Mouse (Mus musculus) erythroblast, embryonic 14.5 days (primary cell): ENCODE measurements at regions not wholly inside any gene's neighbourhood (a gene's known extent, or its start where the extent isn't known, plus 50 kb on each side); places are given as distances from the start of the nearest gene placed in this dataset.

Experiments
- H3K27me3 ChIP-seq: 2 replicates; pipeline ENCODE4 v1.6.1; 2012; ENCODE audit warnings: inconsistent platforms; ENCODE audit not compliant: control insufficient read depth
- H3K36me3 ChIP-seq: 2 replicates; pipeline ENCODE4 v1.6.1; 2012; ENCODE audit warnings: mild to moderate bottlenecking, inconsistent platforms; ENCODE audit not compliant: control insufficient read depth
- H3K4me1 ChIP-seq: 2 replicates; pipeline ENCODE4 v1.6.1; 2012; ENCODE audit warnings: inconsistent platforms; ENCODE audit not compliant: control insufficient read depth
- H3K4me3 ChIP-seq: replicated peaks from 2 replicates; pipeline ENCODE3; 2012; ENCODE audit warnings: moderate library complexity, mild to moderate bottlenecking, inconsistent platforms
- H3K9me3 ChIP-seq: 2 replicates; pipeline ENCODE4 v1.6.1; 2012; ENCODE audit warnings: low read length, inconsistent platforms, mixed read lengths; ENCODE audit not compliant: control insufficient read depth
- GATA1 ChIP-seq: IDR thresholded peaks from 2 replicates; pipeline ENCODE4 v1.6.1; 2012; ENCODE audit warnings: low read length, inconsistent platforms, mixed read lengths
- TAL1 ChIP-seq: IDR thresholded peaks from 3 replicates; pipeline ENCODE4 v1.6.1; 2012; ENCODE audit warnings: low read length, inconsistent platforms, mixed read lengths

GRCm38 (mm10) chr2:161214681-161215458 is 106.0 kb upstream of the Chd6 start:
- no peak overlapping the region for H3K4me3 ChIP-seq
- no peaks in the 10 kb centered on the region for H3K9me3 ChIP-seq
- no peaks in the 10 kb centered on the region for H3K4me1 ChIP-seq
- no peaks in the 10 kb centered on the region for H3K36me3 ChIP-seq
- no peak for TF ChIP-seq GATA1
- no peak for TF ChIP-seq TAL1
- no peaks in the 10 kb centered on the region for H3K27me3 ChIP-seq

GRCm38 (mm10) chr2:161212322-161212882 is 103.5 kb upstream of the Chd6 start:
- H3K27me3 ChIP-seq, result no peaks in the 10 kb centered on the region
- H3K36me3 ChIP-seq, result no peaks in the 10 kb centered on the region
- no peak overlapping the region for H3K4me3 ChIP-seq
- H3K4me1 ChIP-seq, result no peaks in the 10 kb centered on the region
- H3K9me3 ChIP-seq, result no peaks in the 10 kb centered on the region
- TF ChIP-seq TAL1, result no peak
- TF ChIP-seq GATA1, result no peak

- Histone ChIP-seq H3K27me3 (no peaks in the 10 kb centered on the region), H3K4me1 (no peaks in the 10 kb centered on the region), H3K4me3 (no peak overlapping the region), H3K36me3 (no peaks in the 10 kb centered on the region), H3K9me3 (no peaks in the 10 kb centered on the region)
- TF ChIP-seq GATA1 (no peak), TAL1 (no peak)
Observed at GRCm38 (mm10) chr2:161196713-161197372, 88.0 kb upstream of the Chd6 start.

- Histone ChIP-seq H3K4me3 (no peak overlapping the region), H3K27me3 (no peaks in the 10 kb centered on the region), H3K9me3 (no peaks in the 10 kb centered on the region), H3K36me3 (no peaks in the 10 kb centered on the region), H3K4me1 (no peaks in the 10 kb centered on the region)
- TF ChIP-seq TAL1 (no peak), GATA1 (no peak)
Observed at GRCm38 (mm10) chr2:161187516-161187915, 78.6 kb upstream of the Chd6 start.

GRCm38 (mm10) chr2:161185122-161185521 is 76.2 kb upstream of the Chd6 start:
- Histone ChIP-seq H3K27me3 (no peaks in the 10 kb centered on the region), H3K4me3 (no peak overlapping the region), H3K9me3 (no peaks in the 10 kb centered on the region), H3K4me1 (no peaks in the 10 kb centered on the region), H3K36me3 (no peaks in the 10 kb centered on the region)
- TF ChIP-seq TAL1, result no peak
- no peak for TF ChIP-seq GATA1

GRCm38 (mm10) chr2:161177355-161178021 is 68.6 kb upstream of the Chd6 start:
- H3K9me3 ChIP-seq, result no peaks in the 10 kb centered on the region
- H3K27me3 ChIP-seq, result no peaks in the 10 kb centered on the region
- TF ChIP-seq TAL1 (no peak), GATA1 (no peak)
- no peaks in the 10 kb centered on the region for H3K4me1 ChIP-seq
- H3K36me3 ChIP-seq, result no peaks in the 10 kb centered on the region
- H3K4me3 ChIP-seq, result peak overlapping the region; percentile 27

- Histone ChIP-seq H3K27me3 (no peaks in the 10 kb centered on the region), H3K4me1 (no peaks in the 10 kb centered on the region), H3K36me3 (no peaks in the 10 kb centered on the region), H3K4me3 (no peak overlapping the region), H3K9me3 (no peaks in the 10 kb centered on the region)
- TF ChIP-seq TAL1 (no peak), GATA1 (no peak)
Observed at GRCm38 (mm10) chr2:161166681-161167080, 57.8 kb upstream of the Chd6 start.

GRCm38 (mm10) chr2:161165495-161165894 is 56.6 kb upstream of the Chd6 start:
- Histone ChIP-seq H3K9me3 (no peaks in the 10 kb centered on the region), H3K4me3 (no peak overlapping the region), H3K27me3 (no peaks in the 10 kb centered on the region), H3K36me3 (no peaks in the 10 kb centered on the region), H3K4me1 (no peaks in the 10 kb centered on the region)
- TF ChIP-seq GATA1 (no peak), TAL1 (no peak)

GRCm38 (mm10) chr2:161164320-161164719 is 55.4 kb upstream of the Chd6 start:
- no peak for TF ChIP-seq TAL1
- no peak for TF ChIP-seq GATA1
- Histone ChIP-seq H3K27me3 (no peaks in the 10 kb centered on the region), H3K4me3 (no peak overlapping the region), H3K4me1 (no peaks in the 10 kb centered on the region), H3K9me3 (no peaks in the 10 kb centered on the region), H3K36me3 (no peaks in the 10 kb centered on the region)
